Mouse (Mus musculus): ENCODE measurements at regions not wholly inside any gene's neighbourhood (a gene's known extent, or its start where the extent isn't known, plus 50 kb on each side); places are given as distances from the start of the nearest gene placed in this dataset.
A peak's percentile ranks its signal among the peaks of the same experiment; 100 is the strongest.

GRCm38 (mm10) chr2:48539465-48540055 lies 274.3 kb upstream of the Acvr2a start:
- DNase-seq (ENCODE audit: low spot score): no peak

DNA sequence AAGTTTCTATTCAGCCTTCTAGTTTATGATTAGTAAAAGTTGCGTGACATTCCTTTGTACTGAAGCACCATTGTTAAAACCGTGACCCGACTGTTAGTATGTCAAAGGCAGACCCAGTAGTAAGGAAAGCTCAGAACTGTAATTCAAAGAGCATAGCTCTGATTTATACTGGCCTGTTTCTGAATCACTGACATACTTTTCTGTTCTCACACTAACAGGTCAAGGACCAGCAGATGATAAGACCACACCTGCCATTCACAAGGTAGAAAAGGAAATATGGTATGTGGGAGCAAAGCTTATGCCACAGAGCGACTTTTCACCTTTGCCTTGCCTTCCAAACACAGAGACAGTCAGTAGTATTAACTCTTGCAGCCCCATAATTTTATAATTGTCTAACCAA lies 269.5 kb upstream of the Acvr2a start:
- no peak for DNase-seq (ENCODE audit: low spot score)

GRCm38 (mm10) chr2:48545072-48545471 lies 268.8 kb upstream of the Acvr2a start:
- no peak for DNase-seq (ENCODE audit: low spot score)

GRCm38 (mm10) chr2:48545679-48546078 lies 268.2 kb upstream of the Acvr2a start:
- no peak for DNase-seq (ENCODE audit: low spot score)

DNA sequence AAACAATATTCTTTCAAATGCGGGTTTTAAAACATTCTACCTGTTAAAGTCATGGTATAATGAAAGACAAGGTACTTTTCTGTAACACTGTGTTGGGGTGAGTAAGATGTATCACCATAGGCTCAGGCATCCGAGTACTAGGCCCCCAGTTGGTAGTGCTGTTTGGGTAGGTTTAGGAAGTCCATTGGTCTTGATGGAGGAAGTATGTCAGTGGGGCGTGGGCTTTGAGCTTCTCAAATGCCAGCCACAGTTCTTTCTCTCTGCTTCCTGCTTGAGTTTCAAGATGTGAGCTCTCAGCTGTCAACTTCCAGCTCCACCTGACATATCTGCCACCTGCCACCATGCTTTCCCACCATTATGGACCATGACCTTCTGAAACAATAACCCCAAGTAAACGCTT lies 267.7 kb upstream of the Acvr2a start:
- DNase-seq (ENCODE audit: low spot score): no peak

DNA sequence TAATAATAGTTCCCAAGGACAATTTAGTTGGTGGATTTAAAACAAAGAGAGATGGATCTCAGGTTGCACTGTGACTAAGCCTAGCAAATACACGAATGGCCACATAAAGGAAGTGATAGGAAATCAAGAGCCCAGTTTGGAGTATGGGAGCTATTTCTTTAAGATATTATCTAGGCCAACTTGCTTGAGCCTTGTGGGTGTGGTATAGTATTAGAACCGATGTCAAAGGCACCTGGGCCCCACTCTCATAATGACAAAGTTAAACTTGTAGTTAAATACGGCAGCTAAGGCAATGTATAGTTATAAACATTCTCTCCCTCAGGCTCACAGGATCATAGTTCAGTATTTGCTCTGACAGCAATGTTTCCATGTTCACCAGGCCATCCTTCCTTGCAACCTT lies 257.3 kb upstream of the Acvr2a start:
- no peak for DNase-seq (ENCODE audit: low spot score)

DNA sequence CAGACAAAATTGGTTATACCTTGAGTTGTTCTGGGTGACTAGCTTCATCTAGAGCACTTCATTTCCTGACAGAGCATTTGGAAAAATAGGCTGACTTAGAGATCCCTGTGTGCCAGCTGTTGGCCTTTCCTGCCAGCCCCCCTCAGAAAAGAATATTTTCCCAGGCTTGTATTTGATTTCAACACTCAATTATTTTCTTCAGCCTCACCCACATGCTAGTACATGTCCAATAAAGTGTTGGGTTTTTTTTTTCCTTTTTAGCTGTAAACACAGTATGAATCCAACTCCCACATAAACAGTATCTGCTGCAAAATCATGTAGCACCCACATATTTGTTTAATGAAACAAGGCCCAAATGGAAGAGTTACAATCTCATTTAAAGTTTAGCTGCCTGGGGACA lies 256.8 kb upstream of the Acvr2a start:
- DNase-seq (ENCODE audit: low spot score): no peak

GRCm38 (mm10) chr2:48558641-48559040 lies 255.3 kb upstream of the Acvr2a start:
- DNase-seq (ENCODE audit: low spot score): no peak

GRCm38 (mm10) chr2:48563636-48564035 lies 250.3 kb upstream of the Acvr2a start:
- no peak for DNase-seq (ENCODE audit: low spot score)

- DNase-seq (ENCODE audit: low spot score): no peak
Measured at GRCm38 (mm10) chr2:48564170-48564569, 249.7 kb upstream of the Acvr2a start.

- no peak for DNase-seq (ENCODE audit: low spot score)
Measured at GRCm38 (mm10) chr2:48567871-48568270, 246.0 kb upstream of the Acvr2a start.

DNA sequence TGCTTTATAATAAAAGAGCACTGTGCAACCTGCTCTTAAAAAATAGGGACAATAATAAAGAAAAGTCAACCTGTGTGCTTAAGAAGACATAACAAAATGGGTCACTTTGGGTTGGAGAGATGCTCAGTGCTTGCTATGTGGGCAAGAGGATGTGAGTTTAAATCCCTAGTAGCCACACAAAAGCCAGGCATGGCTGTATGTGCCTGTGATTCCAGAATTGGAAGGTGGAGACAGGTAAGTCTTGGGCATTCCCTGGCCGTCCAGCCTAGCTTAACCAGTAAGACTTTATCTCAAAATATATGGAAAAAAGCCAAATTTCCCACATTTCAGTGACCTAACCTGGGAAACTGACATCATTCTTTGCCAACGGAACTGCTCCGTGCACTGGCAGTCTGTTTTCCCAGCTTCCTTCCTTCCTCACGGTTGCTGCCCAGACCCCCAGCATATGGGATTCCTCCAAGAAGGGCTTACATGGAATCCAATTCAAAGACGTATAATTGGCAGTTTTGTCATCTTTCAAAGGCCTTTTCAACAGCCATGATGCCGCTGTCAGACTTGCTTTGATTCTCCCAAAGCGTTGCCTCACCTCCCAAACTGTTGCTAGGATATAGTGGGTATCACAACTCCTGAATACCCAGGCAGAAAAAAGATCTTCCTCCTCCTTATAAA lies 227.6 kb upstream of the Acvr2a start:
- DNase-seq (ENCODE audit: low spot score): no peak

GRCm38 (mm10) chr2:48586831-48587169 lies 227.1 kb upstream of the Acvr2a start:
- no peak for DNase-seq (ENCODE audit: low spot score)

- no peak for DNase-seq (ENCODE audit: low spot score)
Measured at GRCm38 (mm10) chr2:48589709-48590108, 224.2 kb upstream of the Acvr2a start.

GRCm38 (mm10) chr2:48597793-48598583 lies 215.9 kb upstream of the Acvr2a start:
- peak; percentile 62 for DNase-seq (ENCODE audit: low spot score)

DNA sequence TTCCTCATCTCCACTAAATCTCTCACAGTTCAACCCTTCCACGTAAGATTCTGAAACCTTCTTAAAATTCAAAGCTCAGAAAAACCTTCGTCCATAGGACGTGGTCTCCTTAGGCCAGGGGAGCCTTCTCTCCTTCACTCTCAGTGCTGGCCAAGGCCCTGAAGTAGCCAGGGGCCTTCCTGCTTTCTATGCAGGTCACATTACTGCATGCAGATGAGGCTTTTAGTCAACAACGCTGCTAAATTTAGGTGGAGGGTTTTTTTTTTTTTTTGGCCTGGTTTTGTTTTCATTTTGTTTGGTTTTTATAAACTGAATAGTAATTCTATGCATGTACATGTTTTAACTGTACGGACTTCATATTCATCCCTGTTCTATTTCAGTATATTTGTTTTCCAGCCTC lies 214.5 kb upstream of the Acvr2a start:
- DNase-seq (ENCODE audit: low spot score): no peak

DNA sequence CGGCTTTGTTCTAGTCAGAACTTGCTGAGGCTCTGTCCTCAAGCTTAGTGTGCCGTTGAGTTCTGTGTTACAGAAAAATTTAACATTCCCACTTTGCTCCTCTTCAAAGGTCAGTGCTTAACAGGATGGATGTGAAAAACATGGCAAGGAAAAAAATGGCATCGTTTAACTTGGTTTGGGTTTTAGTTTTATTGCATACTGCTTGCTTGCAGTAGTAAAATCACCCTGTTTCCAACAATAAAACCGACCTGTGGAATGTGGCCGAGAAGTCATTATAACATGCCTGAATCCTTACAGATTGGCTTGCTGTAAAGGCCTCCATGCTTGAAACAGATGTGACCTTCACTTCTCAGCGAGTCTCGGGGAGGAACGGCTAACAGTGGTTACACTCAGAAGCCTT lies 212.1 kb upstream of the Acvr2a start:
- DNase-seq (ENCODE audit: low spot score): no peak

DNA sequence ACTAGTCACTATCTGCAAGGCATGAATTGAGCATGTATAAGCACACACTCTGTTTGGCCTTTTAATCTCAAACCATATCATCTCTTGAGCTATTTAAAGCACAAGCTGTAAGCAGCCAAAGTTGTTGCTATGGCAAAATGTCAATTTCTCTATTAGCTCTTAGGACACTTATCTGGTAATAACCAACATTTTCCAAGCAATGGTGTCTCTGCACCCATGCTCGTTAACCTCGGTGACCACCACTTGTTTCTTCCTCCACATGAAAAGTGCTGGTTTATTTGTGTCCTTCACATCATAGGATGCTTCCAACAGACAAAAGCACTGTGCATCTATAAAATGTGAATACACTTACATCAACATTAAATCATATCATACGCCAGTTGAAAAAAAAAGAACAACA lies 204.4 kb upstream of the Acvr2a start:
- no peak for DNase-seq (ENCODE audit: low spot score)

DNA sequence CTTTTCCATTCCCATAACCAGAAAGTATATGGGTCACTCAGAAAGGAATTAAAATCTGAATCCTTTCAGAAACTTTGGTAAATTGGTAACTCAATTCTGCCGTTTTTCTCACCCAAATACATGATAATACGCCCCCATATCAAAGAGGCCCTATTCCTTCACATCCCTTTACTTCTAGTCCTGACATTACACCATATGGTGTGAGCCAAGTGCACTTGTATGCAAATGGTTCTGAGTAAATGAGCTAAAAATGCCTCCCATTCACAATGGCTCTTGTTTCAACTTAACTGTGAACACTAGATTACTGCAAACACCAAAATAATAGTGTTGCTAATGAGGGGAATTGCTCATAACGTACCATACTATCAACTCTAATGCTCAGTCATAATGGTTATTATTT lies 201.7 kb upstream of the Acvr2a start:
- no peak for DNase-seq (ENCODE audit: low spot score)

DNA sequence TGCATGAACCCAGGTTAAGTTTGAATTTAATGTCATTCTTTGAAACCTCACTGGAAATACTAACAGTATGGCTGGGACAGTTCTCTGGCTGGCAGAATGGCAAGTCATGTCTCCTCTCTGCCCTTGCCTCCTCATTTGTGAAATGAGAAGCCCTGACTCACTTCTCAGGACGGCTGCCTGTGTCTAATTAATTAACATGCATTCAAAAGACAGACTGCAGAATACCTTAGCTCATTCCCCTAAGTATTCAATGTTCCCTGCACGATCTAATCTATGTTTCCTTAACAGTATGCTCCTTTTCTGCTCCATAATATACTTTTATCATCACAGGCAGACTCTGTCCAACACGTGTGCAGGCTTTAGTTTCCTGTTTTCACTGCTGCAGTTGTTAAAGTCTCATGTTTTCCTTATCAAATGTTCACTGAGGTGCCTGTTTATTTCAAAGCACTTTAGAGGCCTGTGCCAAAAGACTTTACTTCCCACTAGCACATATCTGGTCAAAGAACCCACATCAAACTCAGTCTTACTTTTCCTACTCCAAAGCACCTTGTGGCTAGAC lies 196.7 kb upstream of the Acvr2a start:
- DNase-seq (ENCODE audit: low spot score): no peak

DNA sequence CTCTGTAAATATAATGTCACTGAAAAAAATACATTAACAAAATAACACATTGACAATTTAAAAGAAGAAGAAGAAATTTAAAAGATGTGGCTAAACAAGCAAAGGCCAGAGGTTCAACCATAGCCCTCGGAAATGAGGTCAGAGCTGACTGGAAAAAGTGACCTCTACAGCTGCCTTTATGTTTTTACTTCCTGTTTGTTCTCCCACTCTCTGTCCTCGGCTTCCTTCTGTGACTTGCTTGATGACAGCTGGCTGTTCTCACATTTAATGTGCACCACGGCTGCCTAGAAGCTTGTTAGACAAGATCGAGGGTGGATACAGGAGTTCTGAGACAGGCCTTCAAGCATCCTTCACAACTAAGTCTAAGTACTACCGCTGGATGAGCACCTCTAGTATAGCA lies 194.9 kb upstream of the Acvr2a start:
- peak; percentile 20 for DNase-seq (ENCODE audit: low spot score)

DNA sequence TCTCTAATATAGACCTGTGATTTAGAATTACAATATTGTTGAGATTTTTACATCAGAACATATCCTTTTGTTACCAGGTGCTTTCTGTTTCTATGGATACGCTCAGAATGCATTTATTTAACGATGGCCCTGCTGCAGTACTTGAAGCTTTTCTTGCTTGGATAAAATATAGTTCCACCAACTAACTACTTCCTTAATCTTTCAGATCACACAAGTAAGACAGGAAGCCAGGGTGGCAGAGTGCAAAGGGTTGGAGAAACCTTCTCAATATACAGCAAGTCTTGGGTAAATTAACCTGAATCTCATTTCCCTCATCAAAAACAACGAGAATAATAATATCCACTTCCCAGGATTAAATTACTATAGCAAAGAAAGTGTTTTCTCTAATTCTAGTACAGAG lies 193.1 kb upstream of the Acvr2a start:
- DNase-seq (ENCODE audit: low spot score): no peak

DNA sequence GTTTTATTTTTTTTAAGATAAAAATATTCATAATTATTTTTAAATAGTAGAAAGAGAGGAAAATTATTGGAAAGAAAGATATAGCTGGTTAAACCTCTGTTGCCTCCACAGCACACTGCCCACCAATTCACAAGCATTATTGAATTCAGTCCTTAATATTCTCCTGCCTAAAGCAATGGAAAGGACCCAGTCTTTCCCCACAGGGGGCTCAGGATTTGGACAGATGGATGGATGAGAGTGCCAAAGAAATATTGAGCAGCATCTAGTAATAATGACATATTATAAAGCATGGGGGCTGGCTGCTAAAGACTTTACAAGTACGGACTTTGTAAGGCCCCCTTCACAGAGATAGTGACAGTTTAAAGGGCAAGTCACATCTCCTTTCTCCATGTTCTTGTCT lies 191.6 kb upstream of the Acvr2a start:
- DNase-seq (ENCODE audit: low spot score): no peak
